Mouse (Mus musculus) brain, embryonic 14.5 days (tissue): ENCODE measurements around the gene Nfia. TPM values are rescaled to one million over a fixed set of nuclear protein-coding genes. Genes with fewer than 3 reads are reported as not detected.

Experiments used
- DNase-seq: peaks from one replicate; pipeline ENCODE4 v3.0.0-alpha.2; 2011; ENCODE audit warnings: low read depth
- CTCF ChIP-seq: fragments of 200-500 bp; IDR thresholded peaks from 2 replicates; pipeline ENCODE4 v1.5.1; 2012; ENCODE audit warnings: inconsistent platforms, mild to moderate bottlenecking, moderate library complexity, borderline replicate concordance; ENCODE audit not compliant: insufficient read depth, insufficient read length; ENCODE audit errors: extremely low read depth
- POLR2A ChIP-seq: fragments of 200-500 bp; IDR thresholded peaks from 2 replicates; pipeline ENCODE4 v1.6.1; 2012; ENCODE audit warnings: mild to moderate bottlenecking, inconsistent platforms, borderline replicate concordance; ENCODE audit not compliant: poor library complexity, insufficient read depth, insufficient read length, severe bottlenecking; ENCODE audit errors: extremely low read depth
- polyA plus RNA-seq: library from polyadenylated mRNA; depleted of rRNA; stranded (reverse); fragments of >200 nt; gene quantifications from 2 replicates; pipeline ENCODE4 v1.2.3, GENCODE M21; 2012

The Nfia gene
- polyA plus RNA-seq, 1 experiment, result 56.0 TPM

DNA sequence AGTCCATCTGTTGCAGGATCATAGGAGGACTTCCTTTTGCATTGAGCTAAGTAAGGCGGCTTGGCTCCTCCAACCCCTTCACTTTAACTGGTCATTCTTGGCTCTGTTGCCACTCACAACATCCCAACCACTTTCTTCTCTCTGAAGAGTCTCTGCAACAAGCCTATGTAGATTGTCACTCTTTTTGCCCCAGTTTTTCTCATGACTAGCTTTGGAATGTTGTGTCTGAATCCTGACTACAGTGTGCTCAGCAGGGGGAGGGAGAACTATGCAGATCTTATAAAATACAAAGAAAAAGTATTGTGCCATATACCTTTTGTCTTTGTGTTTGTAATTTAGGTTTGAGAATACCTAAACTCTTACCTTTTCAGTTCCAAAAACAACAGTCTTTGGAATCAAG is 119.1 kb downstream of the Nfia start:
- TF ChIP-seq POLR2A (no peak), CTCF (no peak)
- DNase-seq, result no peak

- peak; percentile 65 for DNase-seq
- TF ChIP-seq CTCF, result no peak
- TF ChIP-seq POLR2A, result no peak
Observed at GRCm38 (mm10) chr4:97893915-97894884, 121.7 kb downstream of the Nfia start.

- DNase-seq, result no peak
- no peak for TF ChIP-seq POLR2A
- TF ChIP-seq CTCF, result no peak
Observed at GRCm38 (mm10) chr4:97895940-97896339, 123.4 kb downstream of the Nfia start.

GRCm38 (mm10) chr4:97900256-97900944 is 127.9 kb downstream of the Nfia start:
- no peak for DNase-seq
- no peak for TF ChIP-seq CTCF

DNA sequence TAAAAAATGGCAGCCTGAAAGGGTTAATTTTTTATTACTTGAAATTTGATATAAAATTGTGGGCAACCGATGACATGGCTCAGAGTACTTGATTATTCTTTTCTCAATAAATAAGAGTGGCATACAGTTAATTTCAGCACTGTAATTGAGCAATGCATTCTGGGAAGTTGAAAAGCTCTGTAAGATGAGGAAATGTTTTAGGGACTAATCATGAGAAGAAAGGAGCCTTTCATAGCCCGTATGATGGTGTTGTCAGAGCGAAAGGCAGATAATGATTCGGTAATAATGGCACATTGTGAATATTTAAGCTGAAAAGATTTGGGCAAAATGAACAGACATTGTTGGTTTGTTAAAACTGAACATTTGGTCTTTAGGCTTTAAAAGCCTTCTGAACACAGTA is 133.3 kb downstream of the Nfia start:
- TF ChIP-seq CTCF, result no peak
- no peak for TF ChIP-seq POLR2A
- DNase-seq, result peak; percentile 87

GRCm38 (mm10) chr4:97908576-97909147 is 136.1 kb downstream of the Nfia start:
- no peak for DNase-seq

GRCm38 (mm10) chr4:97910115-97910776 is 137.7 kb downstream of the Nfia start:
- TF ChIP-seq CTCF (no peak), POLR2A (no peak)
- DNase-seq, result peak; percentile 80

More at GRCm38 (mm10) chr4:97908576-97909147, 136.1 kb downstream of the Nfia start:
- TF ChIP-seq POLR2A (no peak), CTCF (no peak)

GRCm38 (mm10) chr4:97910777-97911580 is 138.4 kb downstream of the Nfia start:
- DNase-seq, result peak; percentile 94
- TF ChIP-seq POLR2A, result no peak
- TF ChIP-seq CTCF, result no peak

- no peak for DNase-seq
- no peak for TF ChIP-seq POLR2A
- no peak for TF ChIP-seq CTCF
Observed at GRCm38 (mm10) chr4:97911755-97912154, 139.2 kb downstream of the Nfia start.

- DNase-seq, result peak; percentile 75
- TF ChIP-seq CTCF, result no peak
- no peak for TF ChIP-seq POLR2A
Observed at GRCm38 (mm10) chr4:97912155-97912554, 139.6 kb downstream of the Nfia start.
